Mouse (Mus musculus): ENCODE data around the gene Mad2l1bp.

- TF ChIP-seq CTCF (IDR thresholded peaks at IDR 0.05; ENCODE audit: control insufficient read depth, insufficient read depth, insufficient read length): peak; percentile 9
- TF ChIP-seq MAX (IDR thresholded peaks at IDR 0.05): no peak
- TF ChIP-seq MYOG (IDR thresholded peaks at IDR 0.05; ENCODE audit: control insufficient read depth, extremely low read depth, insufficient read length): no peak
- no peak for TF ChIP-seq MYOD1 (IDR thresholded peaks at IDR 0.05; ENCODE audit: control insufficient read depth, insufficient read length, low read depth)
- no peak for TF ChIP-seq CEBPB (IDR thresholded peaks at IDR 0.05; ENCODE audit: low read depth)
Measured at GRCm38 (mm10) chr17:46167014-46167413, 13.7 kb upstream of the Mad2l1bp start.

All from C2C12 (cell line).